Mouse (Mus musculus) heart, embryonic 11.5 days (tissue): ENCODE results near the gene Tpx2. TPM values are rescaled to one million over a fixed set of nuclear protein-coding genes. Genes with fewer than 3 reads are reported as not detected.

ENCODE experiments used
- ATAC-seq: fragments of 200-750 bp; cut with Nextera tagmentation; replicated peaks from 2 replicates; pipeline ENCODE4 v1.8.0; 2017; ENCODE audit warnings: moderate library complexity; ENCODE audit not compliant: insufficient number of reproducible peaks, low FRiP score, low TSS enrichment
- H3K27ac ChIP-seq: fragments of 300-500 bp; sonication (generic); 2 replicates; pipeline ENCODE4 v1.5.1; 2014; ENCODE audit warnings: mild to moderate bottlenecking, low read depth, low read length
- H3K27me3 ChIP-seq: fragments of 300-500 bp; sonication (generic); 2 replicates; pipeline ENCODE4 v1.6.1; 2014; ENCODE audit warnings: mild to moderate bottlenecking, low read length, mixed read lengths; ENCODE audit not compliant: control insufficient read depth, insufficient read depth
- H3K36me3 ChIP-seq: fragments of 300-500 bp; sonication (generic); 2 replicates; pipeline ENCODE4 v1.6.1; 2014; ENCODE audit warnings: mild to moderate bottlenecking, low read length, moderate library complexity, mixed read lengths; ENCODE audit not compliant: control insufficient read depth, insufficient read depth
- H3K4me1 ChIP-seq: fragments of 300-500 bp; sonication (generic); 2 replicates; pipeline ENCODE4 v1.6.1; 2014; ENCODE audit warnings: low read length; ENCODE audit not compliant: control insufficient read depth, insufficient read depth
- H3K4me2 ChIP-seq: fragments of 300-500 bp; sonication (generic); 2 replicates; pipeline ENCODE4 v1.6.1; 2014; ENCODE audit warnings: mild to moderate bottlenecking, moderate library complexity
- H3K4me3 ChIP-seq: fragments of 300-500 bp; sonication (generic); 2 replicates; pipeline ENCODE4 v1.5.1; 2014; ENCODE audit warnings: low read depth, low read length
- H3K9ac ChIP-seq: fragments of 300-500 bp; sonication (generic); 2 replicates; pipeline ENCODE4 v1.6.1; 2014; ENCODE audit warnings: mild to moderate bottlenecking, low read depth, low read length, moderate library complexity
- H3K9me3 ChIP-seq: fragments of 300-500 bp; sonication (generic); replicated peaks from 2 replicates; pipeline ENCODE4 v1.6.1; 2016; ENCODE audit warnings: low read length; ENCODE audit not compliant: control insufficient read depth
- WGBS: fragments of 180-500 bp; shearing (Covaris S2); extraction: QIAGEN DNeasy Blood & Tissue Kit; methylation state at CpG from one replicate; pipeline ENCODE4 v1.1.7; 2014; ENCODE audit not compliant: insufficient replicate concordance; 5-methylcytosine and 5-hydroxymethylcytosine counted together
- polyA plus RNA-seq: library from polyadenylated mRNA; unstranded; fragments of >200 nt; fragmentation: Nextera tagmentation; extraction: Ambion mirVana; gene quantifications from 2 replicates; pipeline ENCODE4 v1.2.1, GENCODE M21; 2014

The Tpx2 gene
- polyA plus RNA-seq, 1 experiment from 2014 or later: 88.3 TPM

GRCm38 (mm10) chr2:152817596-152818291 is 30.0 kb upstream of the Tpx2 start:
- Histone ChIP-seq H3K4me2 (peak overlapping the region; percentile 46), H3K36me3 (no peaks in the 10 kb centered on the region), H3K27me3 (no peaks in the 10 kb centered on the region), H3K4me3 (no peak overlapping the region; the same call in 1 of the 2 replicates), H3K4me1 (peaks cover 75% of the 10 kb centered on the region), H3K27ac (peak overlapping the region; percentile 87), H3K9me3 (no peaks in the 10 kb centered on the region), H3K9ac (peak overlapping the region; percentile 54)
- peak; percentile 28 for ATAC-seq
- 36% methylated on average over 6 of the region's 6 CpGs for WGBS

DNA sequence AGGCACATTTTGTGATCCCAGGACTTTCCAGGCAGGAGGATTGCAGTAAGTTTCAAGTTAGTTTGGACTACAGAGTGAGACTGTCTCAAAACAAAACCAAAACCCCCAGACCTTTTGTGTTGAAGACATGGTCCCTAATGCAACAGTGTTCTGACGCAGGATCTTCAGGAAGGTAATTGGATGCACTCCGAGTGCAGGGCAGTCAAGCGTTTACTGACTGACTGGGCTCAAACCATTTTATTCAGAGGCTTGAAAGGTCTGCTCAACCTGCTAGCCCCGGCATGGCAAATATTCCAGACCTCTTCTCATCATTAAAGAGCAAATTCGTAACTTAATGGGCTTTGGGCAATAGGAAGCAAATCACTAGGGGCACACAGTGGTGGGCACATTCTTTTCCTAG is 29.1 kb upstream of the Tpx2 start:
- 86% methylated on average over 5 of the region's 5 CpGs for WGBS
- H3K4me1 ChIP-seq: peaks cover 72% of the 10 kb centered on the region
- no peak for ATAC-seq
- H3K4me2 ChIP-seq: no peak overlapping the region
- H3K27ac ChIP-seq: peak overlapping the region; percentile 87; the same call in 1 of the 2 replicates
- H3K4me3 ChIP-seq: no peak overlapping the region
- H3K27me3 ChIP-seq: no peaks in the 10 kb centered on the region
- H3K9ac ChIP-seq: no peak overlapping the region
- H3K36me3 ChIP-seq: no peaks in the 10 kb centered on the region
- H3K9me3 ChIP-seq: no peaks in the 10 kb centered on the region

DNA sequence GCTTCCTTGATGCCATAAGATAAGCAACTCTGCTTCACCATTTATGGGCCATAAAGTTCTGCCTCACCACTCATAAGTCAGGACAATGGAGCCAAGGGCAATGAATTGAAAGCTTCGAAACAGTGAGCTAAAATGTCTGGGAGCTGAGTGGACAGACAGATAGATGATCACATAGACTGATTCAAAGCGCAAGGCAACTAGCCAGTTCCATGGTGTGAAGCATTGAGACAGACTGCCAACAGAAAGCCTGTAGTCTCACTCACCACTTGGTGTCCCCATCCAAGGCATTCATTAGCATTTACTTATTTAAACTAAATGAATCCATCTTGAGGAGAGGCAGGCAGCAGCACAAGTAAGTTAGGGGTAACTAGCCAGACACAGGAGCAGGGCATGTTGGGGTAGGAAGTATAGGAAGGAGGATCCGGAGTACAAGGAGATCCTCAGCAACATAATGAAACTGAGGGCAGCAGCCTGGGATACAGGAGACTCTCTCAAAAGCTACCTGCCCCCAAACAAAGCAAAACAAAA is 28.6 kb upstream of the Tpx2 start:
- ATAC-seq: no peak
- peak overlapping the region; percentile 95; the same call in 1 of the 2 replicates for H3K27ac ChIP-seq
- whole genome bisulfite sequencing: 91% methylated on average over 3 of the region's 3 CpGs
- H3K4me3 ChIP-seq: no peak overlapping the region
- H3K9me3 ChIP-seq: no peaks in the 10 kb centered on the region
- no peak overlapping the region for H3K4me2 ChIP-seq
- H3K9ac ChIP-seq: no peak overlapping the region
- H3K4me1 ChIP-seq: peaks cover 73% of the 10 kb centered on the region
- H3K27me3 ChIP-seq: no peaks in the 10 kb centered on the region
- no peaks in the 10 kb centered on the region for H3K36me3 ChIP-seq

- WGBS: 63% methylated on average over 4 of the region's 4 CpGs
- Histone ChIP-seq H3K4me3 (no peak overlapping the region), H3K9me3 (no peaks in the 10 kb centered on the region), H3K27ac (peak overlapping the region; percentile 95), H3K9ac (peak overlapping the region; percentile 48; the same call in 1 of the 2 replicates), H3K4me2 (no peak overlapping the region; the same call in 1 of the 2 replicates), H3K27me3 (no peaks in the 10 kb centered on the region), H3K36me3 (no peaks in the 10 kb centered on the region), H3K4me1 (peaks cover 72% of the 10 kb centered on the region)
- no peak for ATAC-seq
These were observed 27.8 kb upstream of the Tpx2 start for GRCm38 (mm10) chr2:152819926-152820325.

- H3K9me3 ChIP-seq: no peaks in the 10 kb centered on the region
- peak overlapping the region; percentile 95 for H3K27ac ChIP-seq
- peaks cover 70% of the 10 kb centered on the region for H3K4me1 ChIP-seq
- WGBS: 40% methylated on average over 2 of the region's 2 CpGs
- no peaks in the 10 kb centered on the region for H3K27me3 ChIP-seq
- H3K9ac ChIP-seq: peak overlapping the region; percentile 17
- no peaks in the 10 kb centered on the region for H3K36me3 ChIP-seq
- H3K4me3 ChIP-seq: no peak overlapping the region
- H3K4me2 ChIP-seq: no peak overlapping the region; the same call in 1 of the 2 replicates
- no peak for ATAC-seq
These were observed 27.4 kb upstream of the Tpx2 start for GRCm38 (mm10) chr2:152820369-152820768.

- Histone ChIP-seq H3K4me1 (peaks cover 68% of the 10 kb centered on the region), H3K27me3 (no peaks in the 10 kb centered on the region), H3K36me3 (no peaks in the 10 kb centered on the region), H3K9me3 (no peaks in the 10 kb centered on the region), H3K4me3 (no peak overlapping the region), H3K27ac (peak overlapping the region; percentile 95), H3K4me2 (peak overlapping the region; percentile 22; the same call in 1 of the 2 replicates), H3K9ac (peak overlapping the region; percentile 17)
- peak; percentile 28; the same call in 1 of the 2 replicates for ATAC-seq
- 29% methylated on average over 5 of the region's 5 CpGs for WGBS
These were observed 26.7 kb upstream of the Tpx2 start for GRCm38 (mm10) chr2:152821023-152821422.

- H3K36me3 ChIP-seq: no peaks in the 10 kb centered on the region
- no peak for ATAC-seq
- H3K9ac ChIP-seq: no peak overlapping the region
- peaks cover 67% of the 10 kb centered on the region for H3K4me1 ChIP-seq
- no peaks in the 10 kb centered on the region for H3K9me3 ChIP-seq
- no peak overlapping the region; the same call in 1 of the 2 replicates for H3K4me2 ChIP-seq
- no peak overlapping the region for H3K4me3 ChIP-seq
- peak overlapping the region; percentile 95 for H3K27ac ChIP-seq
- no peaks in the 10 kb centered on the region for H3K27me3 ChIP-seq
These were observed 26.2 kb upstream of the Tpx2 start for GRCm38 (mm10) chr2:152821566-152821965.

DNA sequence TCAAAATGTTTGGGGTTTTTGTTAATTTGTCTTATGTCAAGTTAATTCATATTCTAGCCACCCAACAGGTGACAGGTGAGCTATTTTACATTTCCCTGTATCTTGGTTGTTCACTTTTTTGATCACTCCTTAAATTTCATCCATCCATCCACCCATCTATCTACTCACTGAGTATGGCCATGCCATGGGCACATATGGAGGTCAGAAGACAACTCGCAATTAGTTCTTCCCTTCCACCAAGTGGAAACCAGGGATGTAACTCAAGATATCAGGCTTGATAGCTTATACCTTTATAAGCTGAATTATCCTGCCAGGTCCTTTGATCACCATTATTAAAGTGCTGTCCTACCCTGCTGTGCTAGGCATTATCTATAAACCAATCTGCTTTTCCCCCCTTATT is 24.0 kb upstream of the Tpx2 start:
- H3K4me3 ChIP-seq: no peak overlapping the region
- H3K27ac ChIP-seq: no peak overlapping the region
- 85% methylated on average over 1 of the region's 1 CpGs for WGBS
- H3K9me3 ChIP-seq: no peaks in the 10 kb centered on the region
- H3K9ac ChIP-seq: no peak overlapping the region
- no peak overlapping the region for H3K4me2 ChIP-seq
- peaks cover 66% of the 10 kb centered on the region for H3K4me1 ChIP-seq
- no peaks in the 10 kb centered on the region for H3K27me3 ChIP-seq
- no peak for ATAC-seq
- H3K36me3 ChIP-seq: no peaks in the 10 kb centered on the region
